Mouse (Mus musculus): ENCODE measurements around the gene Cyp8b1. TPM values are rescaled to one million over a fixed set of nuclear protein-coding genes. Genes with fewer than 3 reads are reported as not detected.

The Cyp8b1 gene
- total and polyA plus RNA-seq, 3 experiments: not detected

- H3K27ac ChIP-seq (ENCODE audit: control insufficient read depth, low read depth, low read length): no peak overlapping the region
- TF ChIP-seq SMC3 (IDR thresholded peaks at IDR 0.05; ENCODE audit: low read depth, low read length) (no peak), ZMIZ1 (IDR thresholded peaks at IDR 0.05; ENCODE audit: low read depth, low read length) (no peak), GABPA (IDR thresholded peaks at IDR 0.05; ENCODE audit: low read depth, low read length) (no peak)
- H3K36me3 ChIP-seq (ENCODE audit: control insufficient read depth in 1 of 2, insufficient read depth in 2 of 2, low read length in 2 of 2): no peaks in the 10 kb centered on the region
- no peaks in the 10 kb centered on the region for H3K9me3 ChIP-seq (replicated peaks; ENCODE audit: insufficient read depth, low read length)
- H3K4me3 ChIP-seq (ENCODE audit: control insufficient read depth in 1 of 2, insufficient read depth in 1 of 2, low read depth in 2 of 2, low read length in 2 of 2): no peak overlapping the region
- peaks cover 0 to 3% of the 10 kb centered on the region in 2 experiments for H3K27me3 ChIP-seq (ENCODE audit: control insufficient read depth in 1 of 2, insufficient read depth in 2 of 2, low read length in 2 of 2)
- H3K4me1 ChIP-seq (ENCODE audit: control insufficient read depth in 1 of 2, insufficient read depth in 2 of 2, low read length in 2 of 2): no peaks in the 10 kb centered on the region
- H3K79me2 ChIP-seq (ENCODE audit: control insufficient read depth, insufficient read depth, low read length, poor library complexity): no peaks in the 10 kb centered on the region
- DNase-seq (ENCODE audit: low read depth, low spot score): no peak
- H3K9ac ChIP-seq (ENCODE audit: control insufficient read depth, low read depth, low read length, poor library complexity, severe bottlenecking): no peak overlapping the region
Measured at GRCm38 (mm10) chr9:121873578-121873977, 42.5 kb downstream of the Cyp8b1 start.

- no peaks in the 10 kb centered on the region for H3K4me1 ChIP-seq (ENCODE audit: control insufficient read depth in 1 of 2, insufficient read depth in 2 of 2, low read length in 2 of 2)
- no peak for DNase-seq (ENCODE audit: low read depth, low spot score)
Measured at GRCm38 (mm10) chr9:121872062-121872683, 43.9 kb downstream of the Cyp8b1 start.

GRCm38 (mm10) chr9:121869973-121870515 is 46.1 kb downstream of the Cyp8b1 start:
- H3K27ac ChIP-seq (ENCODE audit: control insufficient read depth, low read depth, low read length): no peak overlapping the region
- H3K9me3 ChIP-seq (replicated peaks; ENCODE audit: insufficient read depth, low read length): no peaks in the 10 kb centered on the region
- H3K9ac ChIP-seq (ENCODE audit: control insufficient read depth, low read depth, low read length, poor library complexity, severe bottlenecking): no peak overlapping the region
- H3K79me2 ChIP-seq (ENCODE audit: control insufficient read depth, insufficient read depth, low read length, poor library complexity): no peaks in the 10 kb centered on the region
- H3K4me3 ChIP-seq (ENCODE audit: control insufficient read depth in 1 of 2, insufficient read depth in 1 of 2, low read depth in 2 of 2, low read length in 2 of 2): no peak overlapping the region
- no peaks in the 10 kb centered on the region for H3K36me3 ChIP-seq (ENCODE audit: control insufficient read depth in 1 of 2, insufficient read depth in 2 of 2, low read length in 2 of 2)
- no peak for DNase-seq (ENCODE audit: low read depth, low spot score)
- peaks cover 3 to 6% of the 10 kb centered on the region in 2 experiments for H3K27me3 ChIP-seq (ENCODE audit: control insufficient read depth in 1 of 2, insufficient read depth in 2 of 2, low read length in 2 of 2)
- no peaks in the 10 kb centered on the region for H3K4me1 ChIP-seq (ENCODE audit: control insufficient read depth in 1 of 2, insufficient read depth in 2 of 2, low read length in 2 of 2)
- TF ChIP-seq MEF2A (IDR thresholded peaks at IDR 0.05; ENCODE audit: extremely low read depth, insufficient replicate concordance, low read depth, low read length, poor library complexity, severe bottlenecking) (no peak), ZKSCAN1 (IDR thresholded peaks at IDR 0.05; ENCODE audit: low read depth, low read length) (no peak), ZMIZ1 (IDR thresholded peaks at IDR 0.05; ENCODE audit: low read depth, low read length) (no peak), CHD2 (IDR thresholded peaks at IDR 0.05; ENCODE audit: low read length) (no peak), NRF1 (IDR thresholded peaks at IDR 0.05; ENCODE audit: insufficient read depth, low read depth, low read length, poor library complexity, severe bottlenecking) (no peak), TAL1 (IDR thresholded peaks at IDR 0.05; ENCODE audit: low read length) (no peak), ETS1 (IDR thresholded peaks at IDR 0.05; ENCODE audit: low read depth, low read length) (no peak), ZC3H11A (IDR thresholded peaks at IDR 0.05; ENCODE audit: low read depth, low read length) (no peak), CTCF (IDR thresholded peaks at IDR 0.05 in 2 of 3, conservative IDR thresholded peaks at IDR 0.05 in 1 of 3; ENCODE audit: control insufficient read depth in 1 of 3, insufficient read depth in 1 of 3, low read depth in 2 of 3, low read length in 3 of 3, poor library complexity in 1 of 3, severe bottlenecking in 1 of 3) (no peak), EP300 (IDR thresholded peaks at IDR 0.05; ENCODE audit: low read depth in 1 of 2, low read length in 2 of 2) (no peak), RCOR1 (IDR thresholded peaks at IDR 0.05; ENCODE audit: low read depth, low read length) (no peak), NELFE (IDR thresholded peaks at IDR 0.05; ENCODE audit: low read depth, low read length) (no peak), MYB (IDR thresholded peaks at IDR 0.05; ENCODE audit: low read depth, low read length) (no peak), GATA1 (IDR thresholded peaks at IDR 0.05; ENCODE audit: low read depth, low read length) (no peak), KAT2A (conservative IDR thresholded peaks at IDR 0.05; ENCODE audit: low read depth, low read length) (no peak), ELF1 (IDR thresholded peaks at IDR 0.05; ENCODE audit: low read depth, low read length) (no peak), POLR2A (IDR thresholded peaks at IDR 0.05; ENCODE audit: control insufficient read depth in 1 of 2, insufficient read depth in 1 of 2, low read depth in 1 of 2, low read length in 2 of 2, poor library complexity in 1 of 2) (no peak), SMC3 (IDR thresholded peaks at IDR 0.05; ENCODE audit: low read depth, low read length) (no peak), TBP (IDR thresholded peaks at IDR 0.05; ENCODE audit: low read depth, low read length) (no peak)

More at GRCm38 (mm10) chr9:121872062-121872683, 43.9 kb downstream of the Cyp8b1 start:
- Histone ChIP-seq H3K4me3 (ENCODE audit: control insufficient read depth in 1 of 2, insufficient read depth in 1 of 2, low read depth in 2 of 2, low read length in 2 of 2) (no peak overlapping the region), H3K9ac (ENCODE audit: control insufficient read depth, low read depth, low read length, poor library complexity, severe bottlenecking) (no peak overlapping the region), H3K36me3 (ENCODE audit: control insufficient read depth in 1 of 2, insufficient read depth in 2 of 2, low read length in 2 of 2) (no peaks in the 10 kb centered on the region), H3K9me3 (replicated peaks; ENCODE audit: insufficient read depth, low read length) (no peaks in the 10 kb centered on the region), H3K79me2 (ENCODE audit: control insufficient read depth, insufficient read depth, low read length, poor library complexity) (no peaks in the 10 kb centered on the region), H3K27ac (ENCODE audit: control insufficient read depth, low read depth, low read length) (no peak overlapping the region), H3K27me3 (ENCODE audit: control insufficient read depth in 1 of 2, insufficient read depth in 2 of 2, low read length in 2 of 2) (peaks cover 1 to 3% of the 10 kb centered on the region in 2 experiments)
- no peak for TF ChIP-seq RCOR1 (IDR thresholded peaks at IDR 0.05; ENCODE audit: low read depth, low read length)
- no peak for TF ChIP-seq USF2 (IDR thresholded peaks at IDR 0.05; ENCODE audit: borderline replicate concordance in 1 of 2, insufficient read depth in 1 of 2, low read depth in 1 of 2, low read length in 2 of 2)
- no peak for TF ChIP-seq MAZ (IDR thresholded peaks at IDR 0.05; ENCODE audit: low read depth, low read length)
- TF ChIP-seq MAX (IDR thresholded peaks at IDR 0.05; ENCODE audit: low read length): no peak
- TF ChIP-seq MYC (IDR thresholded peaks at IDR 0.05; ENCODE audit: low read depth, low read length): no peak
- TF ChIP-seq KAT2A (conservative IDR thresholded peaks at IDR 0.05; ENCODE audit: low read depth, low read length): no peak
- no peak for TF ChIP-seq JUND (IDR thresholded peaks at IDR 0.05; ENCODE audit: low read depth, low read length)
- no peak for TF ChIP-seq EP300 (IDR thresholded peaks at IDR 0.05; ENCODE audit: low read depth in 1 of 2, low read length in 2 of 2)
- TF ChIP-seq POLR2AphosphoS5 (IDR thresholded peaks at IDR 0.05; ENCODE audit: borderline replicate concordance, low read depth, low read length): no peak
- no peak for TF ChIP-seq ETS1 (IDR thresholded peaks at IDR 0.05; ENCODE audit: low read depth, low read length)
- no peak for TF ChIP-seq ELF1 (IDR thresholded peaks at IDR 0.05; ENCODE audit: low read depth, low read length)
- TF ChIP-seq SIN3A (IDR thresholded peaks at IDR 0.05; ENCODE audit: low read length): no peak
- TF ChIP-seq CTCF (IDR thresholded peaks at IDR 0.05 in 2 of 3, conservative IDR thresholded peaks at IDR 0.05 in 1 of 3; ENCODE audit: control insufficient read depth in 1 of 3, insufficient read depth in 1 of 3, low read depth in 2 of 3, low read length in 3 of 3, poor library complexity in 1 of 3, severe bottlenecking in 1 of 3): no peak
- no peak for TF ChIP-seq NELFE (IDR thresholded peaks at IDR 0.05; ENCODE audit: low read depth, low read length)
